Mouse (Mus musculus) forebrain, embryonic 15.5 days (tissue): Measurements from ENCODE around the gene Proser1. TPM values are rescaled to one million over a fixed set of nuclear protein-coding genes. Genes with fewer than 3 reads are reported as not detected.
A peak's percentile ranks its signal among the peaks of the same experiment; 100 is the strongest.

Experiments used
- ATAC-seq: fragments of 200-750 bp; cut with Nextera tagmentation; replicated peaks from 2 replicates; pipeline ENCODE4 v1.8.0; 2017; ENCODE audit warnings: mild to moderate bottlenecking, moderate TSS enrichment, moderate library complexity
- H3K27ac ChIP-seq: fragments of 300-500 bp; sonication (generic); replicated peaks from 2 replicates; pipeline ENCODE4 v1.5.1; 2015; ENCODE audit warnings: mild to moderate bottlenecking, inconsistent platforms
- H3K27me3 ChIP-seq: fragments of 300-500 bp; sonication (generic); 2 replicates; pipeline ENCODE4 v1.6.1; 2015; ENCODE audit warnings: inconsistent platforms
- H3K36me3 ChIP-seq: fragments of 300-500 bp; sonication (generic); 2 replicates; pipeline ENCODE4 v1.6.1; 2015; ENCODE audit warnings: mild to moderate bottlenecking, inconsistent platforms
- H3K4me1 ChIP-seq: fragments of 300-500 bp; sonication (generic); 2 replicates; pipeline ENCODE4 v1.6.1; 2015; ENCODE audit warnings: inconsistent platforms
- H3K4me2 ChIP-seq: fragments of 300-500 bp; sonication (generic); replicated peaks from 2 replicates; pipeline ENCODE4 v1.6.1; 2015; ENCODE audit warnings: mild to moderate bottlenecking, inconsistent platforms
- H3K4me3 ChIP-seq: fragments of 300-500 bp; sonication (generic); 2 replicates; pipeline ENCODE4 v1.5.1; 2015; ENCODE audit warnings: mild to moderate bottlenecking, inconsistent platforms
- H3K9ac ChIP-seq: fragments of 300-500 bp; sonication (generic); replicated peaks from 2 replicates; pipeline ENCODE4 v1.6.1; 2015; ENCODE audit warnings: mild to moderate bottlenecking, inconsistent platforms
- H3K9me3 ChIP-seq: fragments of 300-500 bp; sonication (generic); 2 replicates; pipeline ENCODE4 v1.6.1; 2016; ENCODE audit warnings: inconsistent platforms
- WGBS: fragments of 180-500 bp; shearing (Covaris S2); methylation state at CpG from one replicate; pipeline ENCODE4 v1.1.7; 2015; ENCODE audit warnings: mixed read lengths; 5-methylcytosine and 5-hydroxymethylcytosine counted together
- polyA plus RNA-seq: library from polyadenylated mRNA; unstranded; fragments of >200 nt; fragmentation: Nextera tagmentation; extraction: Ambion mirVana; gene quantifications from 2 replicates; pipeline ENCODE4 v1.2.1, GENCODE M21; 2015

Gene Proser1
- polyA plus RNA-seq, 1 experiment from 2014 or later, result 31.6 TPM

GRCm38 (mm10) chr3:53513096-53513495 lies 49.6 kb downstream of the Proser1 start:
- ATAC-seq, result no peak
- WGBS, result 70% methylated on average over 5 of the region's 5 CpGs
- Histone ChIP-seq H3K4me2 (no peak overlapping the region), H3K27me3 (no peaks in the 10 kb centered on the region), H3K4me3 (no peak overlapping the region), H3K27ac (no peak overlapping the region), H3K4me1 (no peaks in the 10 kb centered on the region), H3K36me3 (no peaks in the 10 kb centered on the region), H3K9me3 (no peaks in the 10 kb centered on the region), H3K9ac (no peak overlapping the region)

- Histone ChIP-seq H3K9ac (no peak overlapping the region), H3K4me1 (no peaks in the 10 kb centered on the region), H3K4me3 (no peak overlapping the region), H3K27me3 (no peaks in the 10 kb centered on the region), H3K9me3 (no peaks in the 10 kb centered on the region), H3K4me2 (no peak overlapping the region), H3K27ac (no peak overlapping the region), H3K36me3 (no peaks in the 10 kb centered on the region)
- WGBS, result 85% methylated on average over 4 of the region's 4 CpGs
- 0 out of 2 replicates have a peak, but pooled peaks have one; percentile 19 for ATAC-seq
Measured at GRCm38 (mm10) chr3:53514221-53515065, 51.0 kb downstream of the Proser1 start.

GRCm38 (mm10) chr3:53522794-53523193 lies 59.3 kb downstream of the Proser1 start:
- WGBS, result 57% methylated on average over 10 of the region's 10 CpGs
- H3K9me3 ChIP-seq, result no peaks in the 10 kb centered on the region
- no peaks in the 10 kb centered on the region for H3K4me1 ChIP-seq
- H3K9ac ChIP-seq, result no peak overlapping the region
- 0 out of 2 replicates have a peak, but pooled peaks cover 3% of the 10 kb centered on the region for H3K27me3 ChIP-seq
- no peak overlapping the region for H3K27ac ChIP-seq
- H3K4me2 ChIP-seq, result no peak overlapping the region
- H3K4me3 ChIP-seq, result no peak overlapping the region
- no peak for ATAC-seq
- H3K36me3 ChIP-seq, result no peaks in the 10 kb centered on the region

DNA sequence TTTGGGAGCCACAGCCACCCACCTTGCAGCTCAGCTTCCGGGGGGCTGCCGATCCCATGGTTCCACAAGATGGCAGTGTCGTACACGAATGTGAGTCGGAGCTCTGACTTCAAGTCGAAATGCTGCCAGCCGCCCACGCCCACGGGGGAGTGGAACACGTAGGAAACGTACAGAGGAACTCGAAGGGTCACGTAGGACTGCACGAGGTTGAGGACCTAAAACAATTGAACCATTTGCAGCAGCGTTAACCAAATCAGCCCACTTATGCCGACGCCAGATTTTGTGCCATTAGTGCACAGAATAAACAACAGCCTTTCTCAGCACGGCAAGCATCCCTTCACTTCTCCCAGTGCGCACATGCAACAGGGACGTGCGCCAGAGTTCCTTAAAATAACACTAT lies 62.3 kb downstream of the Proser1 start:
- Histone ChIP-seq H3K27ac (no peak overlapping the region), H3K36me3 (no peaks in the 10 kb centered on the region), H3K27me3 (0 out of 2 replicates have a peak, but pooled peaks cover 3% of the 10 kb centered on the region), H3K4me2 (peak overlapping the region; percentile 56), H3K9me3 (no peaks in the 10 kb centered on the region), H3K4me1 (no peaks in the 10 kb centered on the region), H3K9ac (0 out of 2 replicates have a peak overlapping the region, but pooled peaks have one; percentile 29), H3K4me3 (peak overlapping the region; percentile 40)
- WGBS, result 20% methylated on average over 21 of the region's 21 CpGs
- peak; percentile 88 for ATAC-seq

GRCm38 (mm10) chr3:53530305-53530704 lies 66.8 kb downstream of the Proser1 start:
- Histone ChIP-seq H3K4me1 (no peaks in the 10 kb centered on the region), H3K4me3 (no peak overlapping the region), H3K9ac (no peak overlapping the region), H3K36me3 (no peaks in the 10 kb centered on the region), H3K27ac (no peak overlapping the region), H3K27me3 (0 out of 2 replicates have a peak, but pooled peaks cover 3% of the 10 kb centered on the region), H3K9me3 (no peaks in the 10 kb centered on the region), H3K4me2 (no peak overlapping the region)
- WGBS, result 87% methylated on average over 6 of the region's 6 CpGs
- ATAC-seq, result no peak

Other genes starting within 250 kb of the Proser1 start
- 9.7 and 9.8 TPM in 2 replicates for gene Nhlrc3, start 334 bp upstream of the Proser1 start, polyA plus RNA-seq
- gene Stoml3, start 25.0 kb downstream of the Proser1 start, polyA plus RNA-seq, result not detected in 2 replicates
- gene Frem2, start 193.7 kb downstream of the Proser1 start, polyA plus RNA-seq, result 1.1 TPM in 2 replicates